Mouse (Mus musculus): ENCODE results near the gene Rpia. TPM values are rescaled to one million over a fixed set of nuclear protein-coding genes. Genes with fewer than 3 reads are reported as not detected.
A peak's percentile ranks its signal among the peaks of the same experiment; 100 is the strongest.

Rpia gene
- total RNA-seq, 2 experiments from 2014 or later = 10.4 to 12.0 TPM

DNA sequence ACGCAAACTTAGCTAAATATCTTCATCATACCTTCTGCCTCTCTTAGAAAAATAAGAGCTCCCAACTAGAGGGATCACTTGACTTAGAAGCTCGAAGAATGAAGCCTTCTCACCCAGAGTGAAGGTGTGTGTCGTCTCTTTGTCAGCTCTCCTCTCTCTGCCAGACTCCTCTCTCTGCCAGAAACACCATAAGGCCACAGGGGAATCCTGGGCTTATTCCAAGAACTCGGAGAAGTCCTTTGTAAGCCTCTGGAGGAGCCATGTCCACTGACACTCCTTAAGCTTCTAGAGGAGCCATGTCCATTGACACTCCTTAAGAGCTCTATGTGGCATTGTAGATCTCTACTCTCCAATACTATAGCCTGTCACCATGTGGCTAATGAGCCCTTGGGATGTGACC is 31.1 kb downstream of the Rpia start:
- no peak for DNase-seq
- intact Hi-C loops (cut with DNase I) = no loop called here

DNA sequence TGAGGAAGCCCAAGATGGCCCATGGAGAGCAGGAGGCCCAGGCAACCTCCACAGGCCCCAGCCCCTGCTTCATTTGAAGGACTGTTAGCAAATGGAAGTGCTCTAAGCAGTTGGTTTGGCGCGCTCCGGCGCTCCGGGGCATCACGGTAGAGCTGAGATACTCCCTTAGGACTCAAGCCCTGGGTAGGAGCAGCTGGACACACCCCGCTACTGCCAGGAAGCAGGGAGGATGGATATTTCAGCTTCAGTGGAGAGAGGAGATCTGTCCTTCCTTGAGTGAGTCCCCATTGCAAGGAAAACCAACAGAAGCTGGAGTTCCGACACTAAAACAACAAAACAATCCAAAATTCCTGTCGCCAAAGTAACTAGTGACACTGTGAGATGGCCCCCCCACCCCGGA is 37.2 kb downstream of the Rpia start:
- intact Hi-C loops (cut with DNase I) = loop anchor here (5.0 kb wide), 1 partner anchor 43 kb away; no protein-coding TSS in a partner anchor
- no peak for DNase-seq

DNA sequence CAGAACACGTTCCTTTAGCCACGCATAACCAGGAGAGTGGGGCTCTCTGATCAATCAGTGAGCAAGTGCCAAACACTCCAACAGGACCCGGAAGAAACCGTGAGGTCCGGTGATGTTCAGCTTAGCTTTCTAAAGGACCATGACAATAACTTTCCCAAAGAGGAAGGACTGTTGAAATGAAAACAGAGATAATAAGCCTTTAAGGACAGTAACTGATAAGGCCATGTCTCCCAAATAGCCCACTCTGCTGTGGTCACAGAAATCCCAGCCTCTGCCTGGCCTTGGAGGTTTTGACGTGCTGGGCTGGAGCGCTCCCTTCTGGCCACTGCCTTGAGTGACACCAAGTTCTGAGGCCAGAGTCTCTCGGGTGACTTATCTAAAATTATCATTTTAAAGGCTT is 39.7 kb downstream of the Rpia start:
- DNase-seq = peak in 1 of 2 experiments; percentile 29

DNA sequence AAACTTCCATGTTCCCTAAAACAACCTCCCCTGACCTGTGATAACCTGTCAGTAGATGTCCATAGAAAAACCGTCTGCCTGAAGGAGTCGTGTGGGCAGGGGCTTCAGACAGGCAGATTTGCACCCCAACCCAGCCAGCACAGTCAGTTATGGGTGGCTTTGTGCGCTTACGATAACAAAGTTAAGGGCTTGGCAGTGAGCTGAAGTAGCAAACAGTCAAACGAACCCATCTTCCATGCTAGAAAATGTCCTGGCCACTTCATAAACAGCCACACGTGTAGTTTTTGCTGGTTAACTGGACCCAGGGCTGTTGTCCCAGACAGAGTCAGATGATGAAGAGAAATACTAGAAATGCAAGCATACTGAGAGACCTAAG is 40.1 kb downstream of the Rpia start:
- no peak for DNase-seq
- intact Hi-C loops (cut with DNase I) = loop anchor here (5.0 kb wide), 1 partner anchor 40 kb away; no protein-coding TSS in a partner anchor

More for the DNA sequence above, 39.7 kb downstream of the Rpia start:
- intact Hi-C loops (cut with DNase I) = loop anchor here (5.0 kb wide), 1 partner anchor 40 kb away; no protein-coding TSS in a partner anchor

DNA sequence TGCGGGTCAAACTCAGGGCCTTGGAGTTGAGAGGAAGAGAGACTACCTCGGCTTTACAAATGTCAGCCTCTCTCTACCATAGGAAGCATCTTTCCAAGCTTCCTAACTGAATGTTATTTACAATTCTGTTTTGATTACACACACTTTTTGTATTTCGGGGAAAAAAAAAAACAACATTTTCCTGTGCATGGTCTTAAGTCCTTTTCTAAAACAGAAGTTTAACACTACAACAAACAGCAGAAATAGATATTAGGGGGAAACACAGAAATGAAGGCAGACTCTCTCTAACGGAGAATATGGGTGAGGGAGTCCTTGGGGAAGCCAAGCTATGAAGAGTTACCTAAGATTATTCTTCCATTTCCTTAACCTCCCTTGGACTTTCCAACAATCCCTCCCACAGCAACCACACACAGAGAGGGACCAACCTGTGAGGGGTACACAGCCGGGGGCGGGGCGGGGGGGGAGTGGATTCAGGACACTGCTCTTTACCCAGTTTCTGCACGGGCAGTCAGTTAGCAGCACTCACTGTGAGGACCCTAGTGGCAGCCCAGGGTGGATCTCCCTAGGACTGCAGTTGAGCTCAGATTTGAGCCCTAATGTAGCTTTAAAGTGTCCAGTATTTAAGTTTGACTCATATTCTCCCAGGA is 40.7 kb downstream of the Rpia start:
- intact Hi-C loops (cut with DNase I) = loop anchor here (5.0 kb wide), 1 partner anchor 39 kb away; no protein-coding TSS in a partner anchor
- no peak for DNase-seq

DNA sequence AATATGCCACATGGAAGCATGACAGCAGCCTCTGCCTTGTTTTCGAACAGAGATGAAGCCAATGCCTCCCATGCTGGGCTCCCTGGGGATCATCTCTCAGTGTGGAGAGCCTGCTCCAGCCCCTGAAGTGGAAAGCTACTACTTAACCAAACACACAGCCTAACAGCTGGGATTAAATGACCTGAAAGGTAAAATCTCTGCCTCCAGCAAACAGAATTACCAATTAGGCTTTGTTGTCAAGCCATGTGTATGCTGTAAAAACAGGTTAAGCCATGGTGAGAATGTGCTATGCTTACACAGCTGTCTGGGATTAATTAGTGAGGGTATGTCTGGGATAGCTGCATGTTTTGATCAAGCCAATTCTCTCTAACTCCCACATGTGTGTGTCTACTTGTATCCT is 42.3 kb downstream of the Rpia start:
- intact Hi-C loops (cut with DNase I) = loop anchor here (5.0 kb wide), 1 partner anchor 37 kb away; no protein-coding TSS in a partner anchor
- no peak for DNase-seq

DNA sequence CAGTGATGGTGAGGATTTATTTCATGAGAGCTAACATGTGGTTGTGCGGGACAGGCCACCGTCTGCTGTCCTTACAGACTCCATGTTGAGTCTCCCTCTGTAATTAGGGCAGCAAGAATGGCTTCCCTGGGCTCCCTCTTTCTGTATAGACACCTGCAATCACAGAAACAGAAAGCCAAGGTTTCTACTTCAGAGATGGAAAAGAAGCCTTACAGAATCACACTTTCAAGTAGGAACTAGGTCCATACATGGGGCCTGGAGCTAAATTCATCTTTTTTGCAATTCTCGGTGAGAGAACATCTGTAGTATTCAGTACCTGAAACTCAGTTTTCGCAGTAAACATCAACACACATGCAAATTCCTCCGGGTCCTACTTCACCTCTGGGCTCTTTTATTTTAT is 44.3 kb downstream of the Rpia start:
- DNase-seq = no peak
- intact Hi-C loops (cut with DNase I) = no loop called here

DNA sequence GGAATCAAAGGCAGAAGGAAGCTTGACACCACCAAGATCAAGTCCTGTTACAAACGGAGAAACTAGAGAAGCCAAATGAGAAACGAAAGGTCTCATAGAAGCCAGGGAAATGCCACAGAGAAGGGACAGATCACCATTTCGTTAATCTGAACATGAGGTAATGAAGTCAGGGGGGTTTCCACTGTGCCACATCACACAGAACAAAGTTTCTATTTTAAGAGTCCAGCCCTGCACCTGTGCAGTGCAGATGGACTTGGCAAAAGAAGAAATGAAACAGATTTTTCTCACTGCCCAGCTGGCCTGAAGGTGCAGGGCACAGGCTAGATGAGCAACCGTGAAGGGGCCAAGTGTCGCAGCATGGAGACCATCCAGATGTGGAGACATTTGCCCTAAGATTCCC is 48.1 kb downstream of the Rpia start:
- intact Hi-C loops (cut with DNase I) = no loop called here
- no peak for DNase-seq

DNA sequence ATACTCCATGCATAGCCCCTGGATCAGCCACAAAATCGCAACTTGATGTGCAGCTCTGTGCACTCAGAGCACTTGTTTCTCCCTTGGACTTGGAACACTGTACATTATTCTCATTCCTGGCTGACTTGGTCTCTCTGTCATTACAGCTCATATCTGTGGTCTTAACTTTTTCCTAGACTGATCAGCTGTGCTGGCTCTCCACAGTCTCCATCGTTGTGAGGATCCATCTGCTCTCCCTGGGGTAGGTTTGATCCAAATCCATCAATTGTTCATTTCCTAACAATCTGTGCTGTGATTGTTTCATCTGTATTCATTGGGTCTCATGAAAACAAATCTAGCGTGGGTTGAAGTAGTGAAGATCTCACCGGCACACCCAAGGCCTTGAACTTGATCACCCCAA is 49.2 kb downstream of the Rpia start:
- no peak for DNase-seq
- intact Hi-C loops (cut with DNase I) = no loop called here

DNA sequence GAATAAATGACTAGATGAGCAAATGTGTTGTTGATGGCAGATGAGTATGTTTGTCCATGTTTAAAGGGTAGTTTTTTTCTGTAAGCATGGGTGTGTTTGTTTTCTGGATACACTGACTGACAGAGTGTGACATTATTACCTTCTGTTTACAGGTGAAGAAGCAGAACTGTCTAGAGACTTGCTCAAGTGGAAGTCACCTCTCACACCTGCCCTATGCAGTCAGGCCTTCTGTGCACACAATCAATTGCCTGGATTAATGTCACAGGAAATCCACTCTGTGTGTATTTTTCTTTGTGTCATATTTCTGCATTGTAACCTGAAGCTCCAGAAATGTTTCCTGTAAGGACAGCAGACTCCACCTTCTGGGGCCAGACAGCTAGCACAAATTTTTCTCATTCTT is 51.5 kb downstream of the Rpia start:
- intact Hi-C loops (cut with DNase I) = no loop called here
- no peak for DNase-seq

DNA sequence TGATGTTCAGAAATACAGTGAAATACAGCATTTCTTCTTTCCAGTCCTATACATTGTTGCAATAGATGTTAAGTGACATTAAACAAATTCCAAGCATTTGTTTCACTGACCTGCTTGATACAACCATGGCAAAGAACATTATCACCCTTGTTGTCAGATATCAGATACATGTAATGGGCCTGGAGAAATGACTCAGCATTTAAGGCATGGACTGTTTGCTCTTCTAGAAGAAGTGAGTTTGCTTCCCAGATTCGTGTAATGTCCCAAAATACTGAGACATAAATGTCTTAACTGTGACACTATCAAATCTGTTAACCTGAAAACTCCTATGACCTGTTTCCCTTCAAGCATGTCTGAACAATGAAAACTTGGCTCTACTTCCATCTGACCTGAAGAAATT is 52.6 kb downstream of the Rpia start:
- DNase-seq = no peak

DNA sequence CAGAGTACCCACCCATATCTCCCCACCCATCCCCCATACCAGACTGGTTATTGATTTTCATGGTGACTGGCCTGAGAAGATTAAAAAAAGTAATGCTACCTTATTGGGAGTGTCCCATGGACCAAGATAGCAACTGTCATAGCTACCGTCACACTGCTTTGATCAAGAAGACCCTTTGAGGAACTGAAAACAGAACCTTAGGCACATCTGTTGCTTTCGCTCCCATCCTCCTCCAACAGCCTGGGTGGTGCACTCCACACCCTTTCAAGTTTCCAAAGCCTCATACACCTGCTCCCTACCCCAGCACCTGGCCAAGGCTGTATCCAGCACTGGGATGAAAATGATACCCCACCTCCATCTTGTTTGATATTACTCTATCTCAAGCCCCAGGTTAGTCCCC is 56.5 kb downstream of the Rpia start:
- no peak for DNase-seq

More for the DNA sequence above, 52.6 kb downstream of the Rpia start:
- intact Hi-C loops (cut with DNase I) = no loop called here

DNA sequence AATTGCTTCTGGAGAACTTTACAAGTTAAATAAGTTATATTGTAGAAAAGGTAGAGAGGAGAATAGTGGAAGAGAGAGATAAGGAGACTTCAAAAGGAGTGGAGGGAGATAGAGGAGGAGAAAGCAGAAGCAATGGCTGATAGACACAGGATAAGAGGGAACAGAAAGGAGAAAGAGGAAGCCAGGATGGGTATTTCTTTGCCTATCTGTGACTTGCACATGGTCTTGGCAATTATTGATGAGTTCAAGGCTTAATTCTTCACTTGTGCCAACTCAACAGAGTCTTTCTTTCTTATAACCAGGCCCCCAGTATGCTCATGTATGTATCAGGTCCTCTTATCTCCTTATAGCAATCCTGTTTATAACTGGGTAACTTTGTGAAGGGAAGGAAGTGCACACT is 61.2 kb downstream of the Rpia start:
- intact Hi-C loops (cut with DNase I) = no loop called here
- no peak for DNase-seq

More for the DNA sequence above, 56.5 kb downstream of the Rpia start:
- intact Hi-C loops (cut with DNase I) = no loop called here

DNA sequence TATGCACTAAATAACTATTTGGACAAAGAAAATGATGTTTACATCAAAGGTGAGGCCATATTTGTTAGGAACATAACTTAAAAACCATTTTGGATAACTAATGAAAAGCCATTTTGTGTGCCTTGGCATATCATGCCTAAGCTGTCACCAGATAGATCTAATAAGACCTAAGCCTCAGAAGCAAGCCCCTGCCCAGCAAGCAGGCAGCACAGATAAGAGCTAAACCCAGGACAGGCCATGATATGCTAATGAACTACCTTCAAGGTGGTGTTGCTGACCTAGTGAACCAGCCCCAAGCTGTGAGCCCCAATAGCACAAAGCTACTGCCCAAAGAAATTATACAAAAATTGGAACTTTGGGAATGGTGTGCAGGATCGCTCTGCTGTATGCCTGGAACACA is 62.9 kb downstream of the Rpia start:
- intact Hi-C loops (cut with DNase I) = no loop called here
- no peak for DNase-seq

DNA sequence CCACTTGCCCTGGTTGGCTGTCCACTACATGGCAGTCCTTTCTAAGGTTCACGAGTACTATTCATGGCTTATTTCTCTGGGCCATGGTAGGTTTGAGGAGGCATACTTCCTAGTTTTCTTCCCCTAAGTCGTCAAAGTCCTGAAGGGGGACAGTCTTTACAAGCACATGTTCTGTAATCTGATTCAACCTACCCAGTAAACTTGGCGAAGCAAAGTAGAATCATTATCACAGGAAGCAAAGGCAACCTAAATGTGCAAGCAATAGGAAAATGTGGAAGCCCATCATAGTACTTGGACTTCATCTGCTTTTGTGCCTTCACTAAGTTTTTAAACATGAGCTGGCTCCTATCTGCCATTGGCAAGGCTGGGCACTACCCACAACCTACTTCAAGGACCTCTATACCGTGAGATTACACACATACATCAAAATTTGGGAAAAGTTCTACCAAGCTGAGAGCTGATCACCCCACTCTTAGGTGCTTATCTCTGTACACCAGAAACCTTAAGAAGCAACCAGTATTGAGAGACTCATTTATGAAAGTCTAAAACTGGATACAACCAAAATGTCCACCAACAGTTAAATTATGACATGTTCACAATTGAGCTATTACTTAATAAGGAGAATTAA is 64.8 kb downstream of the Rpia start:
- DNase-seq = no peak
- intact Hi-C loops (cut with DNase I) = no loop called here

DNA sequence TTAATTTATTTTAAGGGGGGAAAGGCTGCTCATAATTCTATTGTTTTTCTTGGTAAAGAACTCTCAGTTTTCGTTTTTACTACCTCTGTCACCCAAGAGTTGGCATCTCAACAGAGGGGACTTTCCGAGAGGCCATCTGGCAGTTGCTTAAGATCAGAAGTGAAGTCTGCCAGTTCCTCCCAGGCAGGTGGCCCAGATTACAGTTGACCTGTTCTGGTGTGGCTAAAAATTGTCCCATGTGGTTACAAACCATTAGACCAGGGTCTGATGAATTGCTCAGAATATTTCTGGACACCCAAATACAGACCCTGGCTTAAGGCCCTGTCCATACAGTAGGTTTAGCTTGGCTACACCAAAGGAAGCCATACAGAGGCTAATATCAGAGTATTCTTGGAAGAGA is 66.4 kb downstream of the Rpia start:
- no peak for DNase-seq

DNA sequence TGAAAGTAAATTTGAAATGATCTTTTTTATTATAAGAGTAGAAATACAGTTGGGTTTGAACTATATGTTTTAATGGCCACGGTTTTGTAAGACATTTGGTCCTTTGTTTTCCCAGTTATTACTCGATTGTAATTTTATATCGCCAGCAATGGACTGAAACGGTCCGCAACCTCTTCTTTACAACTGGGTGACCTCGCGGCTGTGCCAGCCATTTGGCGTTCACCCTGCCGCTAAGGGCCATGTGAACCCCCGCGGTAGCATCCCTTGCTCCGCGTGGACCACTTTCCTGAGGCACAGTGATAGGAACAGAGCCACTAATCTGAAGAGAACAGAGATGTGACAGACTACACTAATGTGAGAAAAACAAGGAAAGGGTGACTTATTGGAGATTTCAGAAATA is 67.3 kb downstream of the Rpia start:
- DNase-seq = no peak
- intact Hi-C loops (cut with DNase I) = no loop called here

More for the DNA sequence above, 66.4 kb downstream of the Rpia start:
- intact Hi-C loops (cut with DNase I) = no loop called here

DNA sequence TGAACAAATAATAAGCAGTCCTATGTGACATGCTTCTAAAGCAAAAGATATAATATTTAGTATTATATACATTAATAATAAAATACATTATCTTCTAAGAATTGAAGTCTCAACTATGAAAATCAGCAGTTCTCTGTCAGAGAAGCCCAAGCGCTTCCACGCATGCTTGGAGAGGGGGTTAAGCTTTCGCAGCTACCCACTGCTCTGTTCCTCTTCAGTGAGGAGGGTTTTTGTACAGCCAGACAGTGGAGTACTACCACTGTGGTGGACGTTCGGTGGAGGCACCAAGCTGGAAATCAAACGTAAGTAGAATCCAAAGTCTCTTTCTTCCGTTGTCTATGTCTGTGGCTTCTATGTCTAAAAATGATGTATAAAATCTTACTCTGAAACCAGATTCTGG is 69.7 kb downstream of the Rpia start:
- DNase-seq = no peak
- intact Hi-C loops (cut with DNase I) = no loop called here

DNA sequence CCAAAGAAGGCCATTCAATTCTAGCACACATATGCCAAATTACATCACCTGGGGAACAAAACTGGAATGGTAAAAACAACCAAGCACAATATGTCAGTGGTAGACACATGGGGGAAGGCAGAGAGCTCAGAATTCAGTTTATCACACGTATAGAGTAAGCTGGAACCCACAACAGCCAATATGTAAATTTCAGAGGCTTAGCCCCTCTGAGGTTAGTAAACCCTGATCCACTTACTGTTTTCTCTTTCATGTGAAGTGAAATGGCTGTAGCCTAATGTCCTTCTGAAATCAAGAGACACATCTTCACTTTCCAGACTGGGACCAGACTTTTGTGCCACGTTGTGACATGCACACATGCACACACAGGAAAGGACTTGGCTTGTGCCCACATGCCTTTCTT is 73.3 kb downstream of the Rpia start:
- intact Hi-C loops (cut with DNase I) = no loop called here
- no peak for DNase-seq

DNA sequence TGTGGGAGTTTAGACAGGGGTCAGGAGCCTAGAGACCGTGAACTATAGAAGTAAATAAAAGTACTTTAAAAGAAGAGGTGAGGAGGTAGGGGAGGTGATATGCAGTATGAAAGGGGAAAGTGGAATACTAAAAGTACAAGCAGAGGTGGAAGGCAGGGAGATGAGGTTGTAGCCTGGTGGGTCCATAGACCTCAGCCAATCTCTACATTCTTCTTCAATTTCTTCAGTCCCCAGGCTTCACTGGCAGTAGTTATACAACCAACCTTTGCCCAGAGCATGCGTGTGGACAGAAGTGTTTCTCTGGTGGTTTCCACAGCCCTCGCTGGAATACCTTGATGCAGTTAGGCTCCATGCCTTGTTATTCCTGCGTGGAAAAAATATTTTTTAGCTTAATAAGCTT is 73.9 kb downstream of the Rpia start:
- DNase-seq = no peak
- intact Hi-C loops (cut with DNase I) = no loop called here

DNA sequence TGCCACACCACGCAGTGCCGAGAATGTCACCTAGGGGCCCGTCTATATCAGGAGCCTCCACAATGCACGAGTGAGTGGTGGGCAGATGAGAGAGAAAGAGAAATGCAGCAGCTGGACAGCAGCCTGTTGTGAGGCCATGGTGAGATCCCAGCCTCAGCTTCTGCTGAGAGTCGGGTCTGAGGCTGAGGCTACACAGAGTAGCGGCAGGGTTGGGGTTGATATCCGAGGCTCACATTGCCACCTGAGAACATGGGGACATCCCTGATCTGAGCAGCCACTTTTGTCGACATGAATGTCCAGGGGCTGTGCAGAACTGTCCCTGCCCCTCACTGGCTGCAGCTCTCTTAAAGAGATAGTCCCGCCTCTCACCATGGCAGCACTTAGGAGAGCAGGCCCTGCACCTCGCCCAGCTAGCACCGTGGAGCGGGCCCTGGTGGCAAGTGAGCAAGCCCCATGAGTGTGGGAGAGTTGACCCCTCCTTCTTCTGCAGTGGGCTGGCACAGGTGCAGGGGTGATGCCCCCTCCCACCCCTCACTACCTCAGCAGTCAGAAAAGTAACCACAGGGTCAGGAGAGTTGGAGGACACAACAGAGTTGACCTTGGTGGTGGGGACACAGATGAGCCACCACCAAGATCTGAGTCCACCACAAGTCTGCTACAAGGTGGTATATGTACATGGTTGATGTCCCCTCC is 75.2 kb downstream of the Rpia start:
- DNase-seq = no peak
- intact Hi-C loops (cut with DNase I) = no loop called here

All from heart, postnatal 14 days (tissue).